Mouse (Mus musculus): ENCODE data around the gene Lsm4.

- TF ChIP-seq CTCF (IDR thresholded peaks at IDR 0.05; ENCODE audit: borderline replicate concordance, extremely low read depth, insufficient read depth, insufficient read length) (no peak), POLR2A (IDR thresholded peaks at IDR 0.05; ENCODE audit: borderline replicate concordance, extremely low read depth, insufficient read depth, insufficient read length, poor library complexity, severe bottlenecking) (no peak)
Observed at GRCm38 (mm10) chr8:70628986-70629490, 44.0 kb upstream of the Lsm4 start.

Measured in brain, embryonic 14.5 days (tissue).